24 mouse cellular contexts compared by ENCODE assay signal in genomic region chr11:55953696-55954095, GRCm38 (mm10).
DNase-seq lines count a peak whose midpoint lies in the region; ATAC-seq lines count a peak whose summit lies in the region.
"Had no signal": no experiment of that assay in that cellular context is flagged by ENCODE, and none has a peak within 500 bp of the region (broad histone marks: within the 10 kb centered on the region; RNA-seq: fewer than 3 reads in every experiment).

No protein-coding gene starts in this region.

- H3K27me3 ChIP-seq in hindbrain, embryonic 10.5 days (ENCODE audit: insufficient read depth, poor library complexity, severe bottlenecking), result no peaks in the 10 kb centered on the region
- H3K27me3 ChIP-seq: embryonic facial prominence, embryonic 15.5 days; hindbrain, embryonic 13.5 days; intestine, embryonic 15.5 days had no signal

- no peak overlapping the region for H3K27ac ChIP-seq in hindbrain, embryonic 10.5 days
- H3K27ac ChIP-seq: embryonic facial prominence, embryonic 15.5 days; hindbrain, embryonic 13.5 days; intestine, embryonic 15.5 days had no signal

- peaks cover 9% of the 10 kb centered on the region for H3K4me1 ChIP-seq in hindbrain, embryonic 10.5 days (replicated peaks)
- H3K4me1 ChIP-seq: embryonic facial prominence, embryonic 15.5 days; intestine, embryonic 15.5 days had no signal

- ATAC-seq in granulocyte monocyte progenitor cell, adult 5-6 weeks (replicated peaks; ENCODE audit: poor library complexity, severe bottlenecking), result no peak
- ATAC-seq: forebrain, embryonic 14.5 days; forebrain, postnatal 0 days; hindbrain, embryonic 16.5 days; intestine, embryonic 15.5 days had no signal

- H3K9me3 ChIP-seq in hindbrain, embryonic 10.5 days, result no peaks in the 10 kb centered on the region
- H3K9me3 ChIP-seq: embryonic facial prominence, embryonic 15.5 days; hindbrain, embryonic 13.5 days; intestine, embryonic 15.5 days had no signal

- DNase-seq in embryo, embryonic 10.5 days (ENCODE audit: low spot score), result peak; percentile 4
- no peak for DNase-seq in embryo, embryonic 10 days (ENCODE audit: low spot score)
- DNase-seq in ES-CJ7 (ENCODE audit: low read depth, low spot score), result peak; percentile 39
- peak; percentile 17 for DNase-seq in embryo, embryonic 11 days
- peak; percentile 11 for DNase-seq in forelimb bud, embryonic 11.5 days (ENCODE audit: low read depth, low spot score)
- DNase-seq in Muller cell, postnatal 12 days (ENCODE audit: inconsistent ontology term), result no peak
- DNase-seq in hindbrain, embryonic 10.5 days (ENCODE audit: low spot score), result no peak
- DNase-seq: adrenal gland, postnatal 14 days; cerebellum, adult 11 months; cerebellum, adult 8-10 months; cerebellum, postnatal 10 days; forebrain, postnatal 0 days; gastrocnemius, postnatal 10 days; gastrocnemius, postnatal 36 days; heart, adult 11 months; kidney, adult 11 months; kidney, adult 8-10 months had no signal

- no peak overlapping the region for H3K4me3 ChIP-seq in hindbrain, embryonic 10.5 days
- H3K4me3 ChIP-seq: embryonic facial prominence, embryonic 15.5 days; hindbrain, embryonic 13.5 days; intestine, embryonic 15.5 days had no signal

- H3K36me3 ChIP-seq in hindbrain, embryonic 10.5 days, result no peaks in the 10 kb centered on the region
- H3K36me3 ChIP-seq: embryonic facial prominence, embryonic 15.5 days; G1E; hindbrain, embryonic 13.5 days; intestine, embryonic 15.5 days had no signal

- WGBS in hindbrain, embryonic 10.5 days, result 18% methylated on average over 2 of the region's 2 CpGs

Comparison
In these comparisons a context has a peak if more than half of its experiments do, and no peak if none do; other contexts are left out.
1. DNase-seq: peak in embryo, embryonic 10.5 days (single experiment), ES-CJ7 (single experiment), embryo, embryonic 11 days (single experiment) and forelimb bud, embryonic 11.5 days (single experiment); none in embryo, embryonic 10 days (single experiment), Muller cell, postnatal 12 days (single experiment) and hindbrain, embryonic 10.5 days (single experiment).